Mouse (Mus musculus) CH12.LX (cell line): ENCODE results near the gene Rad9a.
A peak's percentile ranks its signal among the peaks of the same experiment; 100 is the strongest.

Experiments used
- CHD1 ChIP-seq: IDR thresholded peaks from 2 replicates; pipeline ENCODE4 v1.6.1; 2012; ENCODE audit warnings: low read depth, low read length, improper control_type of control experiment, inconsistent platforms
- CHD2 ChIP-seq: IDR thresholded peaks from 2 replicates; pipeline ENCODE4 v1.6.1; 2011; ENCODE audit warnings: low read length, improper control_type of control experiment
- CTCF ChIP-seq, 2 experiments: IDR thresholded peaks in 1 of 2; conservative IDR thresholded peaks in 1 of 2; 2 replicates each; pipeline ENCODE4 v1.5.1; 2011 to 2012; ENCODE audit warnings: low read depth in 2 of 2, low read length in 2 of 2, improper control_type of control experiment in 1 of 2, inconsistent platforms in 1 of 2, mild to moderate bottlenecking in 1 of 2, moderate library complexity in 1 of 2
- E2F4 ChIP-seq: IDR thresholded peaks from 2 replicates; pipeline ENCODE4 v1.6.1; 2011; ENCODE audit warnings: low read depth, low read length, improper control_type of control experiment; ENCODE audit not compliant: insufficient replicate concordance
- ELF1 ChIP-seq: IDR thresholded peaks from 2 replicates; pipeline ENCODE4 v1.6.1; 2014; ENCODE audit warnings: low read depth, mild to moderate bottlenecking, inconsistent platforms, low read length, improper control_type of control experiment
- ETS1 ChIP-seq: conservative IDR thresholded peaks from 2 replicates; pipeline ENCODE4 v1.6.1; 2012; ENCODE audit warnings: low read depth, mild to moderate bottlenecking, inconsistent platforms, low read length, improper control_type of control experiment, moderate library complexity
- HCFC1 ChIP-seq: IDR thresholded peaks from 2 replicates; pipeline ENCODE4 v1.6.1; 2012; ENCODE audit warnings: low read depth, mild to moderate bottlenecking, inconsistent platforms, low read length, improper control_type of control experiment
- JUND ChIP-seq: conservative IDR thresholded peaks from 2 replicates; pipeline ENCODE4 v1.6.1; 2011; ENCODE audit warnings: low read depth, low read length, improper control_type of control experiment
- MAX ChIP-seq: IDR thresholded peaks from 2 replicates; pipeline ENCODE4 v1.6.1; 2011; ENCODE audit warnings: low read length, improper control_type of control experiment
- NELFE ChIP-seq: IDR thresholded peaks from 2 replicates; pipeline ENCODE4 v1.6.1; 2011; ENCODE audit warnings: low read depth, low read length, improper control_type of control experiment
- POLR2A ChIP-seq: IDR thresholded peaks from 2 replicates; pipeline ENCODE4 v1.6.1; 2011; ENCODE audit warnings: low read depth, mild to moderate bottlenecking, improper control_type of control experiment, low read length

DNA sequence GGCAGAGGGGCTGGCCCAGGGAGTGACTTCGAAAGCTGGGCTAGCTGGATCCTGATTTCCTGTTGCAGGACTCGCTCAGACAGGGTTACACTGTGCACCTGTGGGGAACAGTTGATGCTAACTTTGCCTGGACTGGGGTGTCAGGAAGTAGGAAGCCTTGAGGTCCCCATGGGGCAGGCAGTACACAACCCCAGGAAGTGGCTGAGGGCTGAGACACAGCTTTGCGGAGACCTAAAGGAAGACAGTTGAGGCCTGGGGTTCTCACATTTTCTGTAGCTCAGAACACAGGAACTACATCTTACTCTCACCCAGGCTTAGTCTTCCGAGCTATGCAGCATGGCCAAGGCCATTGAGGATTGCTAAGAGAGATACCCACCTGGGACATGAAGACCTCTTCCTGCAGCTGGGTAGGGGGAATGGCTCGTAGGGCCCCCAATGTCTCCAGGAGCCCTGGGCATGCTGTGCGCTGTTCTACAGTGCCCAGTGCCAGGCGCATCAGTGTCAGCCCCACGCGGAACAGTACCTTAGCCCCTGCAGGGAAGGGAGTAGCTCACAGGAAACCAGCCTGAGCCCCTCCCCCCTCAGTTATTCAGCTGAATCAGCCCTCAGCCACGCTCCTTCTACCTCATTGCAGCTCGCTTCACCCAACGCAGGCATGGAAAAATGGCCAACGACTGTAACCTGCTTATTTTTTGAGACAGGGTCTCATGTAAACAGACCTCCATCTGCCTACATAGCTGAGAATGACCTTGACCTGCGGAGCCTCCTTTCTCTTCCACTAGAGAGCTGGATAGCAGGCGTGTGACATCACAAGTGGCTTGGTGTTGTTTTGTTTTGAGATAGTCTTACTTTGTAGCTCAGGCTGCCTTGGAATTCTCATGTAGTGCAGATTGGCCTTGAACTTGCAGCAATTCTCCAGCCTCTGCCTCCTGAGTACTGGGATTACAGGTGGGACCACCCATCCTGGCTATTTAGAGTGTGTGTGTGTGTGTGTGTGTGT lies 16.2 kb downstream of the Rad9a start:
- TF ChIP-seq CTCF (conservative IDR thresholded peaks at IDR 0.05 in 1 of 2, IDR thresholded peaks at IDR 0.05 in 1 of 2; ENCODE audit: low read depth in 2 of 2, low read length in 2 of 2) (no peak), NELFE (no peak), ELF1 (peak; percentile 41), JUND (no peak), E2F4 (no peak), HCFC1 (no peak), CHD1 (no peak), ETS1 (no peak), MAX (no peak), POLR2A (no peak), CHD2 (no peak)
